Mouse (Mus musculus): ENCODE data around the gene Mfsd6l. TPM values are rescaled to one million over a fixed set of nuclear protein-coding genes. Genes with fewer than 3 reads are reported as not detected.
A peak's percentile ranks its signal among the peaks of the same experiment; 100 is the strongest.

Mfsd6l gene
- 10 to 100 TPM in 17 of 26 experiments, 1 to 10 TPM in 9; 3.0 to 18.9 (median 12.3) TPM for total RNA-seq (2018; cell fraction: chromatin; rRNA removed)
- 1 to 10 TPM in 1 of 26 experiments, under 1 TPM in 24, not detected in 1; 0.04 to 1.1 (median 0.19) TPM for total RNA-seq (2018; cell fraction: cytosol; rRNA removed)
- total RNA-seq (2018; cell fraction: nucleus; rRNA removed), result 10 to 100 TPM in 6 of 26 experiments, 1 to 10 TPM in 20; 1.9 to 15.3 (median 6.0) TPM
- 0.13 TPM in 1 of 3 replicates, not detected in the others for polyA plus RNA-seq (2018)

DNA sequence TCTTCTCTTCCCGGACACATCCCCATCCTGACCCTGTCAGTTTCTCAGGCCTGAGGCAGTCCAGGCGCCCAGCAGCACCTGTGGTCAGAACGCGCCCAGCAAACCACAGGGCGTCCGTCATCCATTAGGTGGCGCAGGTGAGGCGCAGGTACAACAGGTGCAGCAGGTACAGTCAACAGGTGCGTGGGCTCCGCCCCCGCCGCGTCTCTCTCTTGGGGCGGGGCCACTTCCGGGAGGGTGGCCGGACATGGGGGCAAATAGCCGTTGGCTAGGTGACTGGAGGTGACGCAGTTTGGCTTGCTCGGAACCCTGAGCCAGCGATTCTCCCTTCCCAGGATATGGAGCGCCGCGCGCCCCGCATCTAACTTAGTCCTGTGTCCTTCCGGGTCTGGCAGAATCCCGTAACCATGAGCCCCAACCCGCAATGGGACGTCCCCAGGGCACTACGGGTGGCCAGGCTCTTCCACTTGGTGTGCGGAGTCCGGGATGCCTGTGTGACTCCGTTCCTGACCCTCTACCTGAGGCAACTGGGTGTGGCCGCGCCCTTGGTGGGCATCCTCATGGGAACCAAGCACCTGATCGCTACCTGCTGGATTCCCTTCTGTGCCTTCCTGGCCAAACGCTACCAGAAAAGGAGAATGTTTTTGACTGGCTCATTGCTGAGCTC lies at the start of gene Mfsd6l:
TSS of gene Mfsd6l (plus strand) at position 269 of the 667 bp plus-strand sequence.
- no peak within 1 kb of the TSS for H3K4me3 ChIP-seq (ENCODE audit: inconsistent target)
- peaks cover 24% of the 10 kb centered on the region for H3K36me3 ChIP-seq (ENCODE audit: inconsistent target)
- 51% methylated on average over 35 of the region's 37 CpGs for WGBS (ENCODE audit: missing documents)
- no peaks in the 10 kb centered on the region for H3K79me2 ChIP-seq (ENCODE audit: inconsistent target)
- H3K27ac ChIP-seq, result no peak within 1 kb of the TSS

- Histone ChIP-seq H3K36me3 (ENCODE audit: inconsistent target) (no peaks in the 10 kb centered on the region; the same call in 1 of the 2 replicates), H3K79me2 (ENCODE audit: inconsistent target) (peaks cover 94% of the 10 kb centered on the region), H3K27ac (no peak overlapping the region), H3K4me3 (ENCODE audit: inconsistent target) (no peak overlapping the region)
- WGBS (ENCODE audit: missing documents), result 92% methylated on average over 7 of the region's 7 CpGs
Observed at GRCm38 (mm10) chr11:68507246-68507645, 48.7 kb upstream of the Mfsd6l start.

GRCm38 (mm10) chr11:68508619-68509018 lies 47.4 kb upstream of the Mfsd6l start:
- WGBS (ENCODE audit: missing documents), result 89% methylated on average over 5 of the region's 5 CpGs
- no peaks in the 10 kb centered on the region; the same call in 1 of the 2 replicates for H3K36me3 ChIP-seq (ENCODE audit: inconsistent target)
- H3K27ac ChIP-seq, result no peak overlapping the region
- peaks cover 95% of the 10 kb centered on the region for H3K79me2 ChIP-seq (ENCODE audit: inconsistent target)
- H3K4me3 ChIP-seq (ENCODE audit: inconsistent target), result no peak overlapping the region

DNA sequence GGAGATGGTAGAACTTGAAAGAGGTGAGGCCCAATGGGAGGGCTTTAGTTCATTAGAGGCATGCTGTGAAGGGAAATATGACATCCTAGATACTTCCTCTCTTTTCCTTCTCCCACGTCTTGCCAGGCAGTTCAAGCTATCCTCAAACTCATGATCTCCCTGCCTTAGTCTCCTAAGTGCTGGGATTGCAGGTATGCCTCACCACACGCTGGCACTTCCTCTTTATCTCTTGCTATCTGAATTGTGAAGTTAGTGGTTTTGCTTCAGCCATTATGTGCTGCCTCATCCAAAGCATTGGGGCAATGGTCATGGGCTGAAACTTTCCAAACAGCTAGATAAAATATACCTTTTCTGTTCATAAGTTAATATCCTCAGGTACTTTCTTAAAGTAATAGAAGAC lies 46.8 kb upstream of the Mfsd6l start:
- H3K79me2 ChIP-seq (ENCODE audit: inconsistent target), result peaks cover 89% of the 10 kb centered on the region
- H3K27ac ChIP-seq, result no peak overlapping the region
- WGBS (ENCODE audit: missing documents), result 4% methylated on average over 2 of the region's 2 CpGs
- no peaks in the 10 kb centered on the region; the same call in 1 of the 2 replicates for H3K36me3 ChIP-seq (ENCODE audit: inconsistent target)
- H3K4me3 ChIP-seq (ENCODE audit: inconsistent target), result no peak overlapping the region

DNA sequence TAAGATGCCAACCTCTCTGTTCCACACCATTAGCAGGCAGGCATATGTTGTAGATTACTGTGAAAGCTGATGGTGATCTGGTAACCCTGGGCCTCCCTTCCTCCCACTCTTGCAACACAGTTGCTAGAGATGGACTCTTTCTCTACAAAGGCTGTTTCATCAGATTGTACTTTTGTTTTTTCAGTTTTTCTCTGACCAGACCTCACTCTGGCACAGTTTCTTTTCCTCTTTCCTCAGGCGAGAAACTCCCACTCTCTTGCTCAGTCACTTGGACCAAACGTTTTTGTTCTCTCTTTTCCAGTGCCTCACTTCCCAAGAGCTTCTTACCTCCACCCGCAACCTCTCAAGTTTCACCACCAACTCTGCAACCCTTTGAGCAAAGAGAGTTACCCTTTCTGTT lies 42.0 kb upstream of the Mfsd6l start:
- Histone ChIP-seq H3K4me3 (ENCODE audit: inconsistent target) (no peak overlapping the region), H3K36me3 (ENCODE audit: inconsistent target) (no peaks in the 10 kb centered on the region), H3K79me2 (ENCODE audit: inconsistent target) (peaks cover 84% of the 10 kb centered on the region), H3K27ac (peak overlapping the region; percentile 27)
- 10% methylated on average over 3 of the region's 3 CpGs for WGBS (ENCODE audit: missing documents)

- H3K27ac ChIP-seq, result peak overlapping the region; percentile 63
- WGBS (ENCODE audit: missing documents), result 31% methylated on average over 4 of the region's 4 CpGs
- peaks cover 5% of the 10 kb centered on the region; the same call in 1 of the 2 replicates for H3K36me3 ChIP-seq (ENCODE audit: inconsistent target)
- peaks cover 65% of the 10 kb centered on the region for H3K79me2 ChIP-seq (ENCODE audit: inconsistent target)
- no peak overlapping the region for H3K4me3 ChIP-seq (ENCODE audit: inconsistent target)
Observed at GRCm38 (mm10) chr11:68519362-68519761, 36.6 kb upstream of the Mfsd6l start.

- Histone ChIP-seq H3K79me2 (ENCODE audit: inconsistent target) (peaks cover 62% of the 10 kb centered on the region), H3K27ac (peak overlapping the region; percentile 63), H3K4me3 (ENCODE audit: inconsistent target) (no peak overlapping the region), H3K36me3 (ENCODE audit: inconsistent target) (peaks cover 5% of the 10 kb centered on the region; the same call in 1 of the 2 replicates)
- WGBS (ENCODE audit: missing documents), result 6% methylated on average over 5 of the region's 5 CpGs
Observed at GRCm38 (mm10) chr11:68519815-68520214, 36.2 kb upstream of the Mfsd6l start.

DNA sequence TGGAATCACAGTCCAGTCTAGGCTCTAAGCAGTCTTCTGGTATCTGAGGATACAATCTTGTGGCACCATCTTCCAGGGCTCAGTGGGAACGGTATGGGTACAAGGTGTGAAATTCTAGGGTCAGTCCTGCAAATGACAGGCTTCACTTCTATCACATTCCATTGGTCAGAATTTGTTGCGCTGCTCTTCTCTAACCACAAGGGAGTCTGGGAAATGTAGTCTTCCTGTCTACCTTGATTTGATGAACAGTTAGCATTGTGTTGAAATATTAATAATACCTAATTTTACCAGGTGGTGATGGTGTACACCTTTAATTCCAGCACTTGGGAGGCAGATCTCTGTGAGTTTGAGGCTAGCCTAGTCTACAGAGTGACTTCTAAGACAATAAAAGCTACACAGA lies 35.5 kb upstream of the Mfsd6l start:
- Histone ChIP-seq H3K36me3 (ENCODE audit: inconsistent target) (peaks cover 9% of the 10 kb centered on the region; the same call in 1 of the 2 replicates), H3K4me3 (ENCODE audit: inconsistent target) (no peak overlapping the region), H3K79me2 (ENCODE audit: inconsistent target) (peaks cover 56% of the 10 kb centered on the region; the same call in 1 of the 2 replicates), H3K27ac (peak overlapping the region; percentile 63)
- 94% methylated on average over 2 of the region's 2 CpGs for WGBS (ENCODE audit: missing documents)

DNA sequence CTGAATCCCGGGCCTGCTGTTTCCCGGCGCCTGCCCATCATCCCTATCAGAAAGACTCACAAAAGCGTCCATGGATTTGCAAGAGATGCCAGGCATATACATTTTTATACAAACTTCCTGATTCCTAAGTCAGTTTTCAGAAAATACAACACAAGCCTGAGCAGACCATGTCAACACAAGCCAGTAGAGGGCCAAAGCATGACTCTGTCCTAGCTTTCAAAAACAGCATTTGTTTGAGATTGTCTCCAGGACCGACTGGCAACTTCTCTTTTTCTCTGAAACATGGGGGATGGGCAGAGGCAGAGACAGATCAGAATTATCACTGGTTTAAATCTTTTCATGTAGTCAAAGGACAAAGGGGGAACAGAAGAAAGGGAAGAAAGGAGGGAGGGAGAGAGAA lies 34.6 kb upstream of the Mfsd6l start:
- 63% methylated on average over 5 of the region's 5 CpGs for WGBS (ENCODE audit: missing documents)
- Histone ChIP-seq H3K4me3 (ENCODE audit: inconsistent target) (no peak overlapping the region), H3K36me3 (ENCODE audit: inconsistent target) (peaks cover 18% of the 10 kb centered on the region), H3K79me2 (ENCODE audit: inconsistent target) (peaks cover 47% of the 10 kb centered on the region; the same call in 1 of the 2 replicates), H3K27ac (peak overlapping the region; percentile 43)

GRCm38 (mm10) chr11:68526441-68526840 lies 29.5 kb upstream of the Mfsd6l start:
- Histone ChIP-seq H3K79me2 (ENCODE audit: inconsistent target) (peaks cover 24% of the 10 kb centered on the region; the same call in 1 of the 2 replicates), H3K4me3 (ENCODE audit: inconsistent target) (no peak overlapping the region), H3K36me3 (ENCODE audit: inconsistent target) (peaks cover 68% of the 10 kb centered on the region), H3K27ac (no peak overlapping the region)
- WGBS (ENCODE audit: missing documents), result 98% methylated on average over 4 of the region's 4 CpGs

- Histone ChIP-seq H3K79me2 (ENCODE audit: inconsistent target) (no peaks in the 10 kb centered on the region), H3K27ac (no peak overlapping the region), H3K36me3 (ENCODE audit: inconsistent target) (peaks cover 95% of the 10 kb centered on the region), H3K4me3 (ENCODE audit: inconsistent target) (no peak overlapping the region)
- 65% methylated on average over 16 of the region's 16 CpGs for WGBS (ENCODE audit: missing documents)
Observed at GRCm38 (mm10) chr11:68531066-68531806, 24.8 kb upstream of the Mfsd6l start.

GRCm38 (mm10) chr11:68531941-68532535 lies 23.9 kb upstream of the Mfsd6l start:
- H3K36me3 ChIP-seq (ENCODE audit: inconsistent target), result peaks cover 92% of the 10 kb centered on the region
- 94% methylated on average over 11 of the region's 11 CpGs for WGBS (ENCODE audit: missing documents)
- no peak overlapping the region for H3K4me3 ChIP-seq (ENCODE audit: inconsistent target)
- H3K27ac ChIP-seq, result no peak overlapping the region
- H3K79me2 ChIP-seq (ENCODE audit: inconsistent target), result no peaks in the 10 kb centered on the region

GRCm38 (mm10) chr11:68532773-68533172 lies 23.2 kb upstream of the Mfsd6l start:
- 70% methylated on average over 5 of the region's 5 CpGs for WGBS (ENCODE audit: missing documents)
- Histone ChIP-seq H3K27ac (no peak overlapping the region), H3K4me3 (ENCODE audit: inconsistent target) (no peak overlapping the region), H3K36me3 (ENCODE audit: inconsistent target) (peaks cover 88% of the 10 kb centered on the region), H3K79me2 (ENCODE audit: inconsistent target) (no peaks in the 10 kb centered on the region)

- no peak overlapping the region for H3K4me3 ChIP-seq (ENCODE audit: inconsistent target)
- H3K36me3 ChIP-seq (ENCODE audit: inconsistent target), result peaks cover 84% of the 10 kb centered on the region
- H3K27ac ChIP-seq, result no peak overlapping the region
- 91% methylated on average over 6 of the region's 6 CpGs for WGBS (ENCODE audit: missing documents)
- no peaks in the 10 kb centered on the region for H3K79me2 ChIP-seq (ENCODE audit: inconsistent target)
Observed at GRCm38 (mm10) chr11:68533971-68534475, 22.0 kb upstream of the Mfsd6l start.

Data from macrophage (primary cell).